Mouse (Mus musculus) neural tube, embryonic 12.5 days (tissue): ENCODE data around the gene Mstn. TPM values are rescaled to one million over a fixed set of nuclear protein-coding genes. Genes with fewer than 3 reads are reported as not detected.

Experiments used
- polyA plus RNA-seq: library from polyadenylated mRNA; unstranded; fragments of >200 nt; fragmentation: Nextera tagmentation; extraction: Ambion mirVana; gene quantifications from 2 replicates; pipeline ENCODE4 v1.2.1, GENCODE M21; 2016

The Mstn gene
- polyA plus RNA-seq, 1 experiment from 2014 or later = 4.8 TPM

Other genes starting within 250 kb of the Mstn start
- 20.4 and 21.2 TPM in 2 replicates for gene Inpp1, start 244.0 kb upstream of the Mstn start, polyA plus RNA-seq
- gene Hibch, start 216.7 kb upstream of the Mstn start, polyA plus RNA-seq = 30.5 and 33.1 TPM in 2 replicates
- gene 1700019D03Rik, start 41.5 kb upstream of the Mstn start, polyA plus RNA-seq = 5.1 and 5.7 TPM in 2 replicates
- not detected in 2 replicates for gene 1700019A02Rik, start 126.0 kb downstream of the Mstn start, polyA plus RNA-seq
- 15.9 and 18.7 TPM in 2 replicates for gene Pms1, start 235.4 kb downstream of the Mstn start, polyA plus RNA-seq
- 62.2 and 64.5 TPM in 2 replicates for gene Ormdl1, start 235.5 kb downstream of the Mstn start, polyA plus RNA-seq
- gene Gm28778, start 235.5 kb downstream of the Mstn start, polyA plus RNA-seq = not detected in 2 replicates